Mouse (Mus musculus) heart, embryonic 16.5 days (tissue): ENCODE measurements around the gene Sh3bp5. TPM values are rescaled to one million over a fixed set of nuclear protein-coding genes. Genes with fewer than 3 reads are reported as not detected.

ENCODE experiments used
- ATAC-seq: fragments of 200-750 bp; cut with Nextera tagmentation; replicated peaks from 2 replicates; pipeline ENCODE4 v1.8.0; 2017; ENCODE audit warnings: moderate number of reproducible peaks; ENCODE audit not compliant: insufficient read depth, low FRiP score; ENCODE audit errors: extremely low read depth
- H3K27ac ChIP-seq: fragments of 300-500 bp; sonication (generic); 2 replicates; pipeline ENCODE4 v1.5.1; 2014; ENCODE audit warnings: mild to moderate bottlenecking, low read length, control low read depth, moderate library complexity
- H3K27me3 ChIP-seq: fragments of 300-500 bp; sonication (generic); 2 replicates; pipeline ENCODE4 v1.6.1; 2014; ENCODE audit warnings: low read length, mixed read lengths; ENCODE audit not compliant: control insufficient read depth, insufficient read depth
- H3K36me3 ChIP-seq: fragments of 300-500 bp; sonication (generic); 2 replicates; pipeline ENCODE4 v1.6.1; 2014; ENCODE audit not compliant: control insufficient read depth, insufficient read depth
- H3K4me1 ChIP-seq: fragments of 300-500 bp; sonication (generic); 2 replicates; pipeline ENCODE4 v1.6.1; 2014; ENCODE audit warnings: low read length, mixed read lengths; ENCODE audit not compliant: control insufficient read depth, insufficient read depth
- H3K4me2 ChIP-seq: fragments of 300-500 bp; sonication (generic); 2 replicates; pipeline ENCODE4 v1.6.1; 2014; ENCODE audit warnings: low read depth, mild to moderate bottlenecking, control low read depth, low read length
- H3K4me3 ChIP-seq: fragments of 300-500 bp; sonication (generic); 2 replicates; pipeline ENCODE4 v1.5.1; 2014; ENCODE audit warnings: mild to moderate bottlenecking, control low read depth, low read length
- H3K9ac ChIP-seq: fragments of 300-500 bp; sonication (generic); 2 replicates; pipeline ENCODE4 v1.6.1; 2014; ENCODE audit warnings: low read length, control low read depth
- H3K9me3 ChIP-seq: fragments of 300-500 bp; sonication (generic); replicated peaks from 2 replicates; pipeline ENCODE4 v1.6.1; 2016; ENCODE audit warnings: low read length; ENCODE audit not compliant: control insufficient read depth
- WGBS: fragments of 180-500 bp; shearing (Covaris S2); extraction: QIAGEN DNeasy Blood & Tissue Kit; methylation state at CpG from one replicate; pipeline ENCODE4 v1.1.7; 2014; 5-methylcytosine and 5-hydroxymethylcytosine counted together
- polyA plus RNA-seq: library from polyadenylated mRNA; unstranded; fragments of >200 nt; fragmentation: Nextera tagmentation; extraction: Ambion mirVana; gene quantifications from 2 replicates; pipeline ENCODE4 v1.2.1, GENCODE M21; 2015

Gene Sh3bp5
- polyA plus RNA-seq, 1 experiment from 2014 or later: 25.8 TPM

GRCm38 (mm10) chr14:31400896-31401295 is 35.0 kb downstream of the Sh3bp5 start:
- H3K9me3 ChIP-seq: no peaks in the 10 kb centered on the region
- peak overlapping the region; percentile 41 for H3K27ac ChIP-seq
- peaks cover 66% of the 10 kb centered on the region for H3K4me1 ChIP-seq
- H3K9ac ChIP-seq: peak overlapping the region; percentile 13; the same call in 1 of the 2 replicates
- H3K4me2 ChIP-seq: no peak overlapping the region
- no peak overlapping the region for H3K4me3 ChIP-seq
- H3K27me3 ChIP-seq: no peaks in the 10 kb centered on the region
- H3K36me3 ChIP-seq: no peaks in the 10 kb centered on the region
- 52% methylated on average over 11 of the region's 11 CpGs for WGBS
- no peak for ATAC-seq

- no peak for ATAC-seq
- Histone ChIP-seq H3K9ac (peak overlapping the region; percentile 26; the same call in 1 of the 2 replicates), H3K4me1 (peaks cover 65% of the 10 kb centered on the region), H3K9me3 (peaks cover 3% of the 10 kb centered on the region; the same call in 1 of the 2 replicates), H3K4me2 (no peak overlapping the region), H3K4me3 (no peak overlapping the region), H3K36me3 (no peaks in the 10 kb centered on the region), H3K27me3 (no peaks in the 10 kb centered on the region), H3K27ac (0 out of 2 replicates have a peak overlapping the region, but pooled peaks have one; percentile 24)
- 73% methylated on average over 7 of the region's 7 CpGs for WGBS
These were observed 35.6 kb downstream of the Sh3bp5 start for GRCm38 (mm10) chr14:31400246-31400645.

- peaks cover 5% of the 10 kb centered on the region; the same call in 1 of the 2 replicates for H3K9me3 ChIP-seq
- no peaks in the 10 kb centered on the region for H3K27me3 ChIP-seq
- no peak overlapping the region for H3K4me2 ChIP-seq
- no peak for ATAC-seq
- H3K4me3 ChIP-seq: no peak overlapping the region
- H3K36me3 ChIP-seq: no peaks in the 10 kb centered on the region
- no peak overlapping the region for H3K9ac ChIP-seq
- WGBS: 84% methylated on average over 3 of the region's 3 CpGs
- no peak overlapping the region for H3K27ac ChIP-seq
- H3K4me1 ChIP-seq: peaks cover 59% of the 10 kb centered on the region
These were observed 36.6 kb downstream of the Sh3bp5 start for GRCm38 (mm10) chr14:31399271-31399670.

GRCm38 (mm10) chr14:31398819-31399218 is 37.1 kb downstream of the Sh3bp5 start:
- Histone ChIP-seq H3K27me3 (no peaks in the 10 kb centered on the region), H3K4me3 (no peak overlapping the region), H3K36me3 (no peaks in the 10 kb centered on the region), H3K4me1 (peaks cover 59% of the 10 kb centered on the region), H3K27ac (no peak overlapping the region), H3K4me2 (no peak overlapping the region), H3K9ac (no peak overlapping the region), H3K9me3 (peaks cover 5% of the 10 kb centered on the region; the same call in 1 of the 2 replicates)
- WGBS: 89% methylated on average over 11 of the region's 11 CpGs
- ATAC-seq: no peak

- Histone ChIP-seq H3K4me3 (no peak overlapping the region), H3K9me3 (peaks cover 5% of the 10 kb centered on the region; the same call in 1 of the 2 replicates), H3K27me3 (no peaks in the 10 kb centered on the region), H3K36me3 (no peaks in the 10 kb centered on the region), H3K4me2 (peak overlapping the region; percentile 11), H3K9ac (peak overlapping the region; percentile 25; the same call in 1 of the 2 replicates), H3K27ac (peak overlapping the region; percentile 79), H3K4me1 (peaks cover 59% of the 10 kb centered on the region)
- 61% methylated on average over 9 of the region's 9 CpGs for WGBS
- ATAC-seq: peak; percentile 63
These were observed 37.9 kb downstream of the Sh3bp5 start for GRCm38 (mm10) chr14:31397791-31398595.

- Histone ChIP-seq H3K27ac (peak overlapping the region; percentile 79), H3K4me1 (peaks cover 59% of the 10 kb centered on the region), H3K4me2 (peak overlapping the region; percentile 11; the same call in 1 of the 2 replicates), H3K9ac (peak overlapping the region; percentile 25; the same call in 1 of the 2 replicates), H3K36me3 (no peaks in the 10 kb centered on the region), H3K4me3 (no peak overlapping the region), H3K9me3 (peaks cover 5% of the 10 kb centered on the region; the same call in 1 of the 2 replicates), H3K27me3 (no peaks in the 10 kb centered on the region)
- ATAC-seq: no peak
- WGBS: 71% methylated on average over 12 of the region's 12 CpGs
These were observed 38.5 kb downstream of the Sh3bp5 start for GRCm38 (mm10) chr14:31397353-31397752.

GRCm38 (mm10) chr14:31396428-31396827 is 39.5 kb downstream of the Sh3bp5 start:
- no peak overlapping the region for H3K4me3 ChIP-seq
- H3K4me1 ChIP-seq: peaks cover 52% of the 10 kb centered on the region

GRCm38 (mm10) chr14:31395629-31396199 is 40.2 kb downstream of the Sh3bp5 start:
- no peak for ATAC-seq
- H3K27ac ChIP-seq: no peak overlapping the region
- no peak overlapping the region for H3K9ac ChIP-seq
- WGBS: 92% methylated on average over 7 of the region's 7 CpGs
- H3K9me3 ChIP-seq: peaks cover 5% of the 10 kb centered on the region; the same call in 1 of the 2 replicates
- H3K36me3 ChIP-seq: no peaks in the 10 kb centered on the region
- H3K4me2 ChIP-seq: no peak overlapping the region
- H3K4me1 ChIP-seq: peaks cover 45% of the 10 kb centered on the region
- no peaks in the 10 kb centered on the region for H3K27me3 ChIP-seq
- no peak overlapping the region for H3K4me3 ChIP-seq

More at GRCm38 (mm10) chr14:31396428-31396827, 39.5 kb downstream of the Sh3bp5 start:
- no peaks in the 10 kb centered on the region for H3K36me3 ChIP-seq
- ATAC-seq: no peak
- peaks cover 5% of the 10 kb centered on the region; the same call in 1 of the 2 replicates for H3K9me3 ChIP-seq
- H3K9ac ChIP-seq: no peak overlapping the region
- 90% methylated on average over 2 of the region's 2 CpGs for WGBS
- no peak overlapping the region for H3K27ac ChIP-seq
- no peak overlapping the region for H3K4me2 ChIP-seq
- H3K27me3 ChIP-seq: no peaks in the 10 kb centered on the region
